Mouse (Mus musculus): ENCODE measurements around the gene E2f2.

DNA sequence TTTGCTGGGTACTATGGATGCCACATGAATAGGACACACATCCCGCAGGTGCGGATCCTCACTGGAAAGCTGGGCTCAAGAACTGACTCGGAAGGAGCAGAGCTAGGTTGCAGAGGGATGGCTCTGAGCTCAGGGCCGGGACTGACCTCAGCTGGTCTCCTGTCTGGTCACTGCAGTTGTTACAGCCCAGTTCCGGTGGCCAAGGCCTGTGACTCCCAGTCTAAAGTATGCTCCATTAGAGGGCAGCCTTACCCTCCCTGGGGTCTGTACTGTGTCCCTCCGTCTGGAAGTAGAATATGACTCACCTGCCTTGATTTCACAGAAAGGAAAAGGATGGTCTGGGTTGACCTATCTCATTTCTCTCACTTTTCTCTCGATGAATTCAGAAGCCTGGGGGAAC is 72.0 kb downstream of the E2f2 start:
- TF ChIP-seq POLR2A (IDR thresholded peaks at IDR 0.05; ENCODE audit: extremely low read depth, insufficient read depth, low read length) = no peak
- TF ChIP-seq CTCF (IDR thresholded peaks at IDR 0.05; ENCODE audit: low read depth, low read length) = no peak
